Mouse (Mus musculus): Measurements from ENCODE around the gene Olfr1221.
"Not testable (repeated sequence)": the region's sequence is repeated elsewhere in the genome, so short reads cannot be mapped to it uniquely, and the experiment has no call there.

Olfr1221 gene

GRCm38 (mm10) chr2:89117183-89117582 is at the start of gene Olfr1221:
Gene Olfr1221, minus strand, starts transcription at chr2:89117283.
- DNase-seq, result no peak

- DNase-seq, result not testable (repeated sequence)
Observed at GRCm38 (mm10) chr2:89164711-89165110, 47.6 kb upstream of the Olfr1221 start.

- not testable (repeated sequence) for DNase-seq
Observed at GRCm38 (mm10) chr2:89163991-89164390, 46.9 kb upstream of the Olfr1221 start, which contains the start of gene Olfr1224-ps1. Gene Olfr1224-ps1, minus strand, starts transcription at chr2:89164091.

GRCm38 (mm10) chr2:89151460-89151859 is 34.4 kb upstream of the Olfr1221 start, which contains the start of gene Olfr1223:
Gene Olfr1223, minus strand, starts transcription at chr2:89151560.
- DNase-seq, result no peak

- DNase-seq, result no peak
Observed at GRCm38 (mm10) chr2:89132954-89133353, 15.9 kb upstream of the Olfr1221 start, which contains the start of gene Olfr1222. Gene Olfr1222, minus strand, starts transcription at chr2:89133054.

- no peak for DNase-seq
Observed at GRCm38 (mm10) chr2:89106735-89107134, 10.3 kb downstream of the Olfr1221 start, which contains the start of gene Olfr1220. Gene Olfr1220, minus strand, starts transcription at chr2:89106835.

- no peak for DNase-seq
Observed at GRCm38 (mm10) chr2:89105651-89106050, 11.4 kb downstream of the Olfr1221 start.

- no peak for DNase-seq
Observed at GRCm38 (mm10) chr2:89093848-89094247, 23.2 kb downstream of the Olfr1221 start.

GRCm38 (mm10) chr2:89083413-89083812 is 33.7 kb downstream of the Olfr1221 start, which contains the start of gene Olfr1219:
Gene Olfr1219, minus strand, starts transcription at chr2:89083513.
- DNase-seq, result no peak

GRCm38 (mm10) chr2:89081487-89081886 is 35.6 kb downstream of the Olfr1221 start:
- no peak for DNase-seq

- no peak for DNase-seq
Observed at GRCm38 (mm10) chr2:89061087-89061486, 56.0 kb downstream of the Olfr1221 start, which contains the start of gene Olfr1218. Gene Olfr1218, minus strand, starts transcription at chr2:89061187.

All from lung, postnatal 36 days (tissue).